Mouse (Mus musculus): ENCODE measurements at regions not wholly inside any gene's neighbourhood (a gene's known extent, or its start where the extent isn't known, plus 50 kb on each side); places are given as distances from the start of the nearest gene placed in this dataset.

GRCm38 (mm10) chr7:113672779-113673595 is 92.8 kb upstream of the Spon1 start:
- no peak for DNase-seq (ENCODE audit: low spot score)
- H3K9me3 ChIP-seq (replicated peaks; ENCODE audit: control insufficient read depth, low read length) = no peaks in the 10 kb centered on the region
- no peaks in the 10 kb centered on the region for H3K27me3 ChIP-seq (ENCODE audit: control insufficient read depth, insufficient read depth, low read length)
- no peak overlapping the region for H3K27ac ChIP-seq (ENCODE audit: low read depth)
- H3K36me3 ChIP-seq (replicated peaks; ENCODE audit: control insufficient read depth, insufficient read depth, low read length) = no peaks in the 10 kb centered on the region
- ATAC-seq (ENCODE audit: insufficient read depth, low read depth) = no peak
- no peak for TF ChIP-seq CTCF (IDR thresholded peaks at IDR 0.05; ENCODE audit: low read depth)
- TF ChIP-seq EP300 (IDR thresholded peaks at IDR 0.05; ENCODE audit: low read depth) = no peak
- H3K4me1 ChIP-seq (ENCODE audit: control insufficient read depth, insufficient read depth) = no peaks in the 10 kb centered on the region
- 79% methylated on average over 18 of the region's 18 CpGs for WGBS
- H3K4me3 ChIP-seq (ENCODE audit: low read depth, low read length) = no peak overlapping the region
- no peak overlapping the region for H3K4me2 ChIP-seq (ENCODE audit: low read depth, low read length)
- H3K9ac ChIP-seq (replicated peaks; ENCODE audit: low read depth, low read length) = no peak overlapping the region

DNA sequence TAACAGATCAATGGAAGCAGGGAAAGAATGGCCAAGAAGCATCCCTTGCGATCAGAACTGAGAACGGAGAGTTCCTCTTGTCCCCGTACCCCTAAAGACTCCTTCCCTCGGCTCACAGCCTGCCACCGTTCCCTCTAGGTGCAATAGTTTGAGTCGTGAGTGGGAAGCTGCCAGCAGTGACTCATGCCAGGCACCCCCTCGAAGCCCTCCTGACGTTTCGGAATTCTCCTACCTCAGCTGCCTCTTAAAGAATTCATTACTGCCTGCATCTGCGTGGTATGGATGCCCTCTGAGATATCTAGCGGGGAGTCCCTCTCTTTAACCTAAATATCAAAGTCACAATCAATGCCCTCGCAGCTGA is 92.2 kb upstream of the Spon1 start:
- Histone ChIP-seq H3K27me3 (ENCODE audit: control insufficient read depth, insufficient read depth, low read length) (no peaks in the 10 kb centered on the region), H3K36me3 (replicated peaks; ENCODE audit: control insufficient read depth, insufficient read depth, low read length) (no peaks in the 10 kb centered on the region), H3K4me1 (ENCODE audit: control insufficient read depth, insufficient read depth) (no peaks in the 10 kb centered on the region), H3K27ac (ENCODE audit: low read depth) (no peak overlapping the region), H3K9ac (replicated peaks; ENCODE audit: low read depth, low read length) (no peak overlapping the region), H3K4me3 (ENCODE audit: low read depth, low read length) (no peak overlapping the region), H3K4me2 (ENCODE audit: low read depth, low read length) (no peak overlapping the region), H3K9me3 (replicated peaks; ENCODE audit: control insufficient read depth, low read length) (no peaks in the 10 kb centered on the region)
- 67% methylated on average over 12 of the region's 12 CpGs for WGBS
- ATAC-seq (ENCODE audit: insufficient read depth, low read depth) (no peak), DNase-seq (ENCODE audit: low spot score) (no peak)
- TF ChIP-seq EP300 (IDR thresholded peaks at IDR 0.05; ENCODE audit: low read depth) = no peak
- no peak for TF ChIP-seq CTCF (IDR thresholded peaks at IDR 0.05; ENCODE audit: low read depth)

- TF ChIP-seq EP300 (IDR thresholded peaks at IDR 0.05; ENCODE audit: low read depth) = no peak
- no peak for TF ChIP-seq CTCF (IDR thresholded peaks at IDR 0.05; ENCODE audit: low read depth)
- Histone ChIP-seq H3K36me3 (replicated peaks; ENCODE audit: control insufficient read depth, insufficient read depth, low read length) (no peaks in the 10 kb centered on the region), H3K27ac (ENCODE audit: low read depth) (no peak overlapping the region), H3K27me3 (ENCODE audit: control insufficient read depth, insufficient read depth, low read length) (no peaks in the 10 kb centered on the region), H3K4me1 (ENCODE audit: control insufficient read depth, insufficient read depth) (no peaks in the 10 kb centered on the region), H3K4me2 (ENCODE audit: low read depth, low read length) (no peak overlapping the region), H3K9ac (replicated peaks; ENCODE audit: low read depth, low read length) (no peak overlapping the region), H3K4me3 (ENCODE audit: low read depth, low read length) (no peak overlapping the region), H3K9me3 (replicated peaks; ENCODE audit: control insufficient read depth, low read length) (no peaks in the 10 kb centered on the region)
- no peak for ATAC-seq (ENCODE audit: insufficient read depth, low read depth)
- WGBS = 79% methylated on average over 5 of the region's 5 CpGs
- DNase-seq (ENCODE audit: low spot score) = no peak
These were observed 83.5 kb upstream of the Spon1 start for GRCm38 (mm10) chr7:113682271-113682670.

- no peaks in the 10 kb centered on the region for H3K36me3 ChIP-seq (replicated peaks; ENCODE audit: control insufficient read depth, insufficient read depth, low read length)
- H3K27ac ChIP-seq (ENCODE audit: low read depth) = no peak overlapping the region
- DNase-seq (ENCODE audit: low spot score) = no peak
- no peak overlapping the region for H3K4me2 ChIP-seq (ENCODE audit: low read depth, low read length)
- no peaks in the 10 kb centered on the region for H3K9me3 ChIP-seq (replicated peaks; ENCODE audit: control insufficient read depth, low read length)
- WGBS = 91% methylated on average over 4 of the region's 4 CpGs
- no peaks in the 10 kb centered on the region for H3K4me1 ChIP-seq (ENCODE audit: control insufficient read depth, insufficient read depth)
- no peaks in the 10 kb centered on the region for H3K27me3 ChIP-seq (ENCODE audit: control insufficient read depth, insufficient read depth, low read length)
- H3K4me3 ChIP-seq (ENCODE audit: low read depth, low read length) = no peak overlapping the region
- TF ChIP-seq CTCF (IDR thresholded peaks at IDR 0.05; ENCODE audit: low read depth) (no peak), EP300 (IDR thresholded peaks at IDR 0.05; ENCODE audit: low read depth) (no peak)
- H3K9ac ChIP-seq (replicated peaks; ENCODE audit: low read depth, low read length) = no peak overlapping the region
- ATAC-seq (ENCODE audit: insufficient read depth, low read depth) = no peak
These were observed 80.4 kb upstream of the Spon1 start for GRCm38 (mm10) chr7:113685349-113685748.

DNA sequence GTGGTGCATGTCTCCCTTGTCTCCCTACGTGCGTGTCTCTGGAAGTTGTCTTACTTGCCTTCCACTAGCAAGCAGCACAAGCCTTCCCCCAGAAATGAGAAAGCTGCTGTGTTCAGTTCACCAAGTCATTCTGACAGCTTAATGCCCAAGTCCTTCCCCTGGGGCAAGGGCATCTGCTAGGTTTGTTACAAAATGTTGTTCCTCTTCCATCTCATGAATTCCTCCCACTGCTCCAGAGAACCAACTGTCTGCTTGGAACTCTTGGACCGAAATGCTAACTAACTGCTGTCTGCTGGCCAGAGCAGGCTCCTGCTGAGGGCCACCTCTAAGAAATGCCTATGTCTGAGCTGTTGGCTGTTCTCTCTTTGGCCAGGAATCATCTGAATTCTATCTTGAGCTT is 79.3 kb upstream of the Spon1 start:
- H3K27ac ChIP-seq (ENCODE audit: low read depth) = no peak overlapping the region
- H3K36me3 ChIP-seq (replicated peaks; ENCODE audit: control insufficient read depth, insufficient read depth, low read length) = no peaks in the 10 kb centered on the region
- WGBS = 78% methylated on average over 3 of the region's 3 CpGs
- DNase-seq (ENCODE audit: low spot score) = no peak
- no peaks in the 10 kb centered on the region for H3K27me3 ChIP-seq (ENCODE audit: control insufficient read depth, insufficient read depth, low read length)
- TF ChIP-seq EP300 (IDR thresholded peaks at IDR 0.05; ENCODE audit: low read depth) (no peak), CTCF (IDR thresholded peaks at IDR 0.05; ENCODE audit: low read depth) (no peak)
- ATAC-seq (ENCODE audit: insufficient read depth, low read depth) = no peak
- no peak overlapping the region for H3K4me3 ChIP-seq (ENCODE audit: low read depth, low read length)
- H3K9me3 ChIP-seq (replicated peaks; ENCODE audit: control insufficient read depth, low read length) = no peaks in the 10 kb centered on the region
- H3K9ac ChIP-seq (replicated peaks; ENCODE audit: low read depth, low read length) = no peak overlapping the region
- H3K4me2 ChIP-seq (ENCODE audit: low read depth, low read length) = no peak overlapping the region
- H3K4me1 ChIP-seq (ENCODE audit: control insufficient read depth, insufficient read depth) = no peaks in the 10 kb centered on the region

DNA sequence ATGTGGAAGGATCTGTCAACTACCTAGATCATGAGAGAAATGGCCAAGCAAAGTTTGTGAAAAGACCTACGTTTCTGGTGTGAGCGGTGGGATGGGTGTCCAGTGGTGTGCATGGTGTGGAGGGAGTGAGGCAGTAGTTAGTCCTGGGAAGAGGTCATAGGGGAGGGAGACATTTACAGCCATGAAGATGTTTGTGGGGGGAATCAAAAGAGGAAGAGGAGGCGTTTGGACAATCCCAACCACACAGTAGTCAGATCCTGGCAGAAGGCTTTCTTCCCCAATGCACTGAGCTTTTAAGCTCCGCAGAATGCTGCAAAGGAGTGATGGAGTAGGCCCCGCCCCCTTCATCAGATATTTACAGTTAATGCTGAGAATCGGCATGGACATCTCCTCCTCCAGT is 78.2 kb upstream of the Spon1 start:
- H3K4me1 ChIP-seq (ENCODE audit: control insufficient read depth, insufficient read depth) = no peaks in the 10 kb centered on the region
- TF ChIP-seq EP300 (IDR thresholded peaks at IDR 0.05; ENCODE audit: low read depth) (no peak), CTCF (IDR thresholded peaks at IDR 0.05; ENCODE audit: low read depth) (no peak)
- H3K9ac ChIP-seq (replicated peaks; ENCODE audit: low read depth, low read length) = no peak overlapping the region
- DNase-seq (ENCODE audit: low spot score) (no peak), ATAC-seq (ENCODE audit: insufficient read depth, low read depth) (no peak)
- no peaks in the 10 kb centered on the region for H3K9me3 ChIP-seq (replicated peaks; ENCODE audit: control insufficient read depth, low read length)
- no peak overlapping the region for H3K4me2 ChIP-seq (ENCODE audit: low read depth, low read length)
- H3K27ac ChIP-seq (ENCODE audit: low read depth) = no peak overlapping the region
- WGBS = 72% methylated on average over 6 of the region's 6 CpGs
- H3K36me3 ChIP-seq (replicated peaks; ENCODE audit: control insufficient read depth, insufficient read depth, low read length) = no peaks in the 10 kb centered on the region
- H3K4me3 ChIP-seq (ENCODE audit: low read depth, low read length) = no peak overlapping the region
- no peaks in the 10 kb centered on the region for H3K27me3 ChIP-seq (ENCODE audit: control insufficient read depth, insufficient read depth, low read length)
